Mouse (Mus musculus): ENCODE measurements at regions not wholly inside any gene's neighbourhood (a gene's known extent, or its start where the extent isn't known, plus 50 kb on each side); places are given as distances from the start of the nearest gene placed in this dataset.

DNA sequence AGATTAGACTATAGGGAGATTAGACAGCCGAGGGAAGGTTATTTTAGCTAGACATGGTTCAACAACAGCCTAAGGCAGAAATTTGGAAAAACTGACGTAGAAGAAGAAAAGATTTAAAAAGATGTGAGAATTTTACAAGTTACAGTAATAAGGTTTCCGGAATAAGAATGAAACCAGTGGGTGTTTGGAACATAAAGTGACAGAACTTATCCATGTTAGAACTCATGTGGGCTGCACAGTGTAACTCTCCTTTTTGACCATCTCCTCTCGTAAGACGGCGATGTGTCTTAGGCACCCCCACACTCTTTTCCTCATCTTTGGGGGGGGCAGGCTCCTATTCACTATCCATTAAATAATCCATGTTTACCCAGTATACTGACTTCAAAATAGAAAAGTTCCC, 96.2 kb upstream of the Slc25a13 start:
- TF ChIP-seq CTCF (IDR thresholded peaks at IDR 0.05; ENCODE audit: low read depth, low read length): no peak
- TF ChIP-seq GATA1 (IDR thresholded peaks at IDR 0.05; ENCODE audit: borderline replicate concordance, low read length): no peak
- TF ChIP-seq TAL1 (conservative IDR thresholded peaks at IDR 0.05; ENCODE audit: low read depth, low read length): no peak
